Mouse (Mus musculus): ENCODE measurements around the gene Ppp1r26. TPM values are rescaled to one million over a fixed set of nuclear protein-coding genes. Genes with fewer than 3 reads are reported as not detected.

Gene Ppp1r26
- polyA plus RNA-seq (2014; fragmentation: Illumina TruSeq; extraction: RNeasy Lipid Tissue Mini Kit (QIAGEN cat#74804); ENCODE audit: low read depth, low replicate concordance), result 3.7 TPM

GRCm38 (mm10) chr2:28446515-28447314, at the start of gene Ppp1r26:
Gene Ppp1r26 (plus strand): TSS chr2:28446800.

GRCm38 (mm10) chr2:28465836-28466518, 19.4 kb downstream of the Ppp1r26 start, which contains the start of gene 1700007K13Rik:
Gene 1700007K13Rik (minus strand): TSS chr2:28466332.

GRCm38 (mm10) chr2:28467860-28468485, 21.4 kb downstream of the Ppp1r26 start, which contains the start of gene Mrps2:
Gene Mrps2 (plus strand): TSS chr2:28468066.

GRCm38 (mm10) chr2:28496671-28497070, 50.1 kb downstream of the Ppp1r26 start, which contains the start of gene Gbgt1:
Gene Gbgt1 (plus strand): TSS chr2:28496891.

Other genes starting within 250 kb of the Ppp1r26 start
- gene 1700007K13Rik, start 19.5 kb downstream of the Ppp1r26 start, polyA plus RNA-seq (2014; fragmentation: Illumina TruSeq; extraction: RNeasy Lipid Tissue Mini Kit (QIAGEN cat#74804); ENCODE audit: low read depth, low replicate concordance), result 91.9 TPM
- 25.5 TPM for gene Mrps2, start 21.3 kb downstream of the Ppp1r26 start, polyA plus RNA-seq (2014; fragmentation: Illumina TruSeq; extraction: RNeasy Lipid Tissue Mini Kit (QIAGEN cat#74804); ENCODE audit: low read depth, low replicate concordance)
- not detected for gene Gbgt1, start 50.1 kb downstream of the Ppp1r26 start, polyA plus RNA-seq (2014; fragmentation: Illumina TruSeq; extraction: RNeasy Lipid Tissue Mini Kit (QIAGEN cat#74804); ENCODE audit: low read depth, low replicate concordance)
- gene Gm10134, start 59.3 kb downstream of the Ppp1r26 start, polyA plus RNA-seq (2014; fragmentation: Illumina TruSeq; extraction: RNeasy Lipid Tissue Mini Kit (QIAGEN cat#74804); ENCODE audit: low read depth, low replicate concordance), result not detected
- 60.8 TPM for gene Ralgds, start 66.3 kb downstream of the Ppp1r26 start, polyA plus RNA-seq (2014; fragmentation: Illumina TruSeq; extraction: RNeasy Lipid Tissue Mini Kit (QIAGEN cat#74804); ENCODE audit: low read depth, low replicate concordance)
- gene Cel, start 116.6 kb downstream of the Ppp1r26 start, polyA plus RNA-seq (2014; fragmentation: Illumina TruSeq; extraction: RNeasy Lipid Tissue Mini Kit (QIAGEN cat#74804); ENCODE audit: low read depth, low replicate concordance), result not detected
- gene Gtf3c5, start 137.0 kb downstream of the Ppp1r26 start, polyA plus RNA-seq (2014; fragmentation: Illumina TruSeq; extraction: RNeasy Lipid Tissue Mini Kit (QIAGEN cat#74804); ENCODE audit: low read depth, low replicate concordance), result 3.6 TPM
- gene Gfi1b, start 175.2 kb downstream of the Ppp1r26 start, polyA plus RNA-seq (2014; fragmentation: Illumina TruSeq; extraction: RNeasy Lipid Tissue Mini Kit (QIAGEN cat#74804); ENCODE audit: low read depth, low replicate concordance), result not detected
- gene Tsc1, start 194.4 kb downstream of the Ppp1r26 start, polyA plus RNA-seq (2014; fragmentation: Illumina TruSeq; extraction: RNeasy Lipid Tissue Mini Kit (QIAGEN cat#74804); ENCODE audit: low read depth, low replicate concordance), result 10.6 TPM

Measured in testis, adult 10 weeks (tissue).